Mouse (Mus musculus) heart, embryonic 14.5 days (tissue): ENCODE data around the gene Elfn1. TPM values are rescaled to one million over a fixed set of nuclear protein-coding genes. Genes with fewer than 3 reads are reported as not detected.

Source experiments
- ATAC-seq: fragments of 200-750 bp; cut with Nextera tagmentation; 2 replicates; pipeline ENCODE4 v1.8.0; 2017; ENCODE audit warnings: low read depth, moderate TSS enrichment; ENCODE audit not compliant: insufficient number of reproducible peaks, insufficient read depth, low FRiP score
- H3K27ac ChIP-seq, 2 experiments: fragments of 200-500 bp in 1 of 2; fragments of 300-500 bp in 1 of 2; sonication (generic) in 1 of 2; replicated peaks in 1 of 2; 2 replicates each; pipeline ENCODE4 v1.5.1; 2012 to 2014; ENCODE audit warnings: low read depth in 2 of 2, low read length in 2 of 2, control low read depth in 1 of 2, mild to moderate bottlenecking in 1 of 2, mixed read lengths in 1 of 2; ENCODE audit not compliant: control insufficient read depth in 1 of 2, insufficient read depth in 1 of 2
- H3K27me3 ChIP-seq: fragments of 300-500 bp; sonication (generic); 2 replicates; pipeline ENCODE4 v1.6.1; 2014; ENCODE audit warnings: mild to moderate bottlenecking, low read length, control low read depth; ENCODE audit not compliant: control insufficient read depth, insufficient read depth
- H3K36me3 ChIP-seq: fragments of 300-500 bp; sonication (generic); 2 replicates; pipeline ENCODE4 v1.6.1; 2014; ENCODE audit warnings: mild to moderate bottlenecking, control low read depth, low read length, mixed read lengths; ENCODE audit not compliant: control insufficient read depth, insufficient read depth
- H3K4me1 ChIP-seq, 2 experiments: fragments of 200-500 bp in 1 of 2; fragments of 300-500 bp in 1 of 2; sonication (generic) in 1 of 2; 2 replicates each; pipeline ENCODE4 v1.6.1; 2012 to 2014; ENCODE audit warnings: low read length in 2 of 2, control low read depth in 1 of 2, mixed read lengths in 1 of 2; ENCODE audit not compliant: control insufficient read depth in 2 of 2, insufficient read depth in 2 of 2
- H3K4me2 ChIP-seq: fragments of 300-500 bp; sonication (generic); 2 replicates; pipeline ENCODE4 v1.6.1; 2014; ENCODE audit warnings: mild to moderate bottlenecking, low read length
- H3K4me3 ChIP-seq, 2 experiments: fragments of 200-500 bp in 1 of 2; fragments of 300-500 bp in 1 of 2; sonication (generic) in 1 of 2; 2 replicates each; pipeline ENCODE4 v1.5.1; 2012 to 2014; ENCODE audit warnings: low read length in 2 of 2, mild to moderate bottlenecking in 2 of 2, control low read depth in 1 of 2, low read depth in 1 of 2, moderate library complexity in 1 of 2; ENCODE audit not compliant: control insufficient read depth in 1 of 2, insufficient read depth in 1 of 2
- H3K9ac ChIP-seq: fragments of 300-500 bp; sonication (generic); 2 replicates; pipeline ENCODE4 v1.6.1; 2014; ENCODE audit warnings: mild to moderate bottlenecking, low read length
- H3K9me3 ChIP-seq: fragments of 300-500 bp; sonication (generic); 2 replicates; pipeline ENCODE4 v1.6.1; 2016; ENCODE audit warnings: low read length, control low read depth; ENCODE audit not compliant: control insufficient read depth
- WGBS: fragments of 180-500 bp; shearing (Covaris S2); extraction: QIAGEN DNeasy Blood & Tissue Kit; methylation state at CpG from one replicate; pipeline ENCODE4 v1.1.7; 2014; 5-methylcytosine and 5-hydroxymethylcytosine counted together
- polyA plus RNA-seq: library from polyadenylated mRNA; unstranded; fragments of >200 nt; fragmentation: Nextera tagmentation; extraction: Ambion mirVana; gene quantifications from 2 replicates; pipeline ENCODE4 v1.2.1, GENCODE M21; 2014

The Elfn1 gene
- polyA plus RNA-seq, 1 experiment from 2014 or later = not detected

DNA sequence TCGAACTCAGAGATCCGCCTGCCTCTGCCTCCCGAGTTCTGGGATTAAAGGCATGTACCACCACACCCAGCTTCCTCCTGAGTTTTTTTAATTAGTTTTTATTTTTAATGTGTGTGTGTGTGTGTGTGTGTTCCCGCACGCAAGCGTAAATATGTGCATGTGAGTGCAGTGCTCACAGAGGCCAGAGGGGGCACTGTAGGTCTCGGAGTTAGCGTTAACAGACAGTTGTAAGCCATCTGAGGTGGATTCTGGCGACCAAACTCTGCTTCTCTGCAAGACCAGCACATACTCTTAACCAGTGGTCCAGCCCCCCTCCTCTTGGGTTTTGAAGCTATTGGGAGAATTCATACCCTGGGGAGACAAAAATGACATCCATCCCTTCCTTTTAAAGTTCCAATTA is 26.6 kb upstream of the Elfn1 start:
- Histone ChIP-seq H3K36me3 (no peaks in the 10 kb centered on the region), H3K27ac (no peak overlapping the region), H3K9ac (no peak overlapping the region), H3K27me3 (no peaks in the 10 kb centered on the region), H3K4me3 (no peak overlapping the region), H3K9me3 (0 out of 2 replicates have a peak, but pooled peaks cover 7% of the 10 kb centered on the region), H3K4me2 (no peak overlapping the region), H3K4me1 (no peaks in the 10 kb centered on the region)
- WGBS = 86% methylated on average over 9 of the region's 9 CpGs
- ATAC-seq = no peak

GRCm38 (mm10) chr5:139888624-139889023 is 19.1 kb upstream of the Elfn1 start:
- no peak overlapping the region for H3K27ac ChIP-seq
- no peak for ATAC-seq
- H3K9ac ChIP-seq = no peak overlapping the region
- no peaks in the 10 kb centered on the region for H3K36me3 ChIP-seq
- H3K4me2 ChIP-seq = no peak overlapping the region
- 0 out of 2 replicates have a peak, but pooled peaks cover 3% of the 10 kb centered on the region for H3K9me3 ChIP-seq
- H3K4me3 ChIP-seq = no peak overlapping the region
- H3K4me1 ChIP-seq = no peaks in the 10 kb centered on the region
- WGBS = 18% methylated on average over 3 of the region's 3 CpGs
- H3K27me3 ChIP-seq = peaks cover 24% of the 10 kb centered on the region; the same call in 1 of the 2 replicates

DNA sequence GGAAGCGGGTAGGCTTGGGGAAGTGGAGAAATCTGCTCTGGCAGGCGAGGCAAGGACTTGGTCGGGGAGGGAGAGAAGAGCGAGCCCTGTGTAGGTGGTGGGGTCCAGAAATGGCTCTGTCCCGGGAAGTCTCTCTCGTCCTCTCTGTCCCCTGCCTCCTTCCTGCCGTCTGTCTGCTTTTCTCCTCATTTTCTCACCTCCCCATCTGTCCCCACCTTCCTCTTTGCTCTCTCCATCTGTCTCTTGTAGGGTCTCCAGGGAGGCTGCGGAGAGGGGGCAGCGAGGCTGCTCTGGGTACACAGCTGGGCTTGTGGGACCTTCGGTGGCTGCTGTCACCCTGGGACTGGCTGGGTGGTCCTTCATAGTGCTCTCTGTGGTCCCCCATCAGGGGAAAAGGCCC is 18.4 kb upstream of the Elfn1 start:
- no peaks in the 10 kb centered on the region for H3K4me1 ChIP-seq
- peaks cover 27% of the 10 kb centered on the region; the same call in 1 of the 2 replicates for H3K27me3 ChIP-seq
- WGBS = 40% methylated on average over 10 of the region's 10 CpGs
- H3K4me3 ChIP-seq = no peak overlapping the region
- H3K9ac ChIP-seq = no peak overlapping the region
- ATAC-seq = no peak
- H3K36me3 ChIP-seq = no peaks in the 10 kb centered on the region
- H3K4me2 ChIP-seq = no peak overlapping the region
- no peaks in the 10 kb centered on the region for H3K9me3 ChIP-seq
- no peak overlapping the region for H3K27ac ChIP-seq

DNA sequence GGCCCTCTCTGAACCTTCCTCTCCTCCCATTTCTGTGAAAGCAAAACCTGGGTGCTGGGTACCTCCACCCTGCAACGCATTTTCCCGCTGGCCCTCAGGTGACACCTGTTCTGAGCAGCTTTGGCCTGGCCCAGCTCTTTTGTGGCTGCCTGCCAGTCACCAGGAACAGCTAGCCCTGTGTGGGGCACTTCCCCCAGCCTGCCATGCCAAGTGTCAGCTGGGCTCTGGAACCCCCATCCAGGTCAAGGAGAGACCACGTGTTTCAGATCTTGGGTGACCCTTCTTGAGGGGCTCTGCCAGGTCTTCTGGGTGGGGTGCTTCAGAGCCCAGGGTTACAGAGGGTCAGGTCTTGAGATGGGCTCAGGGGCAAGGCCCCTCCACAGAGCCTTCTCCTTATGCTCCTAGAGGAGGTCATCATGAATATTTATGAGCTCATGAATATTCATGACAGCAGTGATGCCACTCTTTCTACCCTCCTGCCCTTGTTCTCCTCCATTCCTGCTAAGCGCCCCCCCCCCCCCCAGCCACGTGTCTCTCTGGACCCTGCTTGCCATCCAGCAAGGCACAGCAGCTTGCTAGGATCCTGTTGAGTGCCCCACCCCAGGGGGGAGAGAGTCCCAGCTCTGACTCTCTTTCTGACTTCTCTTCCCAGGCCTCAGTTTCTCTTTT is 15.3 kb upstream of the Elfn1 start:
- H3K9me3 ChIP-seq = no peaks in the 10 kb centered on the region
- no peaks in the 10 kb centered on the region for H3K4me1 ChIP-seq
- no peak overlapping the region for H3K4me3 ChIP-seq
- H3K36me3 ChIP-seq = no peaks in the 10 kb centered on the region
- 43% methylated on average over 4 of the region's 5 CpGs for WGBS
- H3K9ac ChIP-seq = no peak overlapping the region
- peaks cover 41% of the 10 kb centered on the region for H3K27me3 ChIP-seq
- H3K27ac ChIP-seq = no peak overlapping the region
- no peak overlapping the region for H3K4me2 ChIP-seq
- no peak for ATAC-seq

DNA sequence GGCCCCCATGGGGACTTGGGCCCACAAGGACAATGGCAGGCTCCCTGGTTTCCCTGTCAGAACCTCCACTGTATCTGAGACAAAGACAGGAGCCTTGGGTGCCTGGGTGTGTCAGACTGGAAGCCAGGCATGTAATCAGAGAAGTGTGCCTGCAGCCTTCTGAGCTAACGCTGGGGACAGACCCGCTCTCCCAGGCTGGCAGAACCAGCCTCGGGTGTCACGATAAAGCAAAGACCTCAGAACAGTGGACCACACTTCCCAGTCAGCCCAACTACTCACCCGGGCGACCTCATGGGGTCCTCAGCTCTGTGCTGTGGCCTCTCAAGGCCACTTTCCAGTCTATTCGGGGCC is 14.8 kb upstream of the Elfn1 start:
- Histone ChIP-seq H3K9me3 (no peaks in the 10 kb centered on the region), H3K9ac (no peak overlapping the region), H3K36me3 (no peaks in the 10 kb centered on the region), H3K27me3 (peaks cover 41% of the 10 kb centered on the region), H3K27ac (no peak overlapping the region), H3K4me2 (no peak overlapping the region), H3K4me3 (no peak overlapping the region), H3K4me1 (no peaks in the 10 kb centered on the region)
- ATAC-seq = no peak
- 32% methylated on average over 7 of the region's 7 CpGs for WGBS

- Histone ChIP-seq H3K27ac (no peak overlapping the region), H3K4me2 (no peak overlapping the region), H3K9ac (no peak overlapping the region), H3K4me3 (no peak overlapping the region), H3K27me3 (peaks cover 31% of the 10 kb centered on the region), H3K4me1 (no peaks in the 10 kb centered on the region), H3K36me3 (no peaks in the 10 kb centered on the region), H3K9me3 (no peaks in the 10 kb centered on the region)
- 68% methylated on average over 12 of the region's 12 CpGs for WGBS
- no peak for ATAC-seq
These were observed 13.7 kb upstream of the Elfn1 start for GRCm38 (mm10) chr5:139894025-139894508.

DNA sequence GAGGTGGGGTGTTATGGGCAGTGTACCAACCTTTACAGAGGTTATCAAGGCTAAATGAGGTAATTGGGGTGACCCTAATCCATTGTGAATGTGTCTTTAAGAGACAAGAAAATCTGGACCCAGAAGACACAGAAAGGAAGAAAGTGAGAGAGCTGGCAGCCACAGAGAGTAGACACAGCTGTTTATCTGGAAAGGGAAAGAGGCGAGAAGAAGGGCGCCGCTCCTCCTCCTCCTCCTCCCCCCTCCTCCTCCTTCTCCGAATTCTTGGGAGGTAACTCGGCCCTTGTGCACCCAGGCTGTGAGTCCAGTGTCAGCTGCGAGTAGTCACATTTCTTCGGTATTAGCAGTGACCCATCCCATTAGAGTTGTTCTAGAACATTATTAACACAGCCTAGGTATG is 8.7 kb upstream of the Elfn1 start:
- no peak for ATAC-seq
- H3K27ac ChIP-seq = no peak overlapping the region
- 40% methylated on average over 7 of the region's 7 CpGs for WGBS
- H3K27me3 ChIP-seq = peaks cover 33% of the 10 kb centered on the region
- no peaks in the 10 kb centered on the region for H3K36me3 ChIP-seq
- no peak overlapping the region for H3K9ac ChIP-seq
- H3K4me2 ChIP-seq = no peak overlapping the region
- no peak overlapping the region for H3K4me3 ChIP-seq
- H3K4me1 ChIP-seq = no peaks in the 10 kb centered on the region
- H3K9me3 ChIP-seq = no peaks in the 10 kb centered on the region

DNA sequence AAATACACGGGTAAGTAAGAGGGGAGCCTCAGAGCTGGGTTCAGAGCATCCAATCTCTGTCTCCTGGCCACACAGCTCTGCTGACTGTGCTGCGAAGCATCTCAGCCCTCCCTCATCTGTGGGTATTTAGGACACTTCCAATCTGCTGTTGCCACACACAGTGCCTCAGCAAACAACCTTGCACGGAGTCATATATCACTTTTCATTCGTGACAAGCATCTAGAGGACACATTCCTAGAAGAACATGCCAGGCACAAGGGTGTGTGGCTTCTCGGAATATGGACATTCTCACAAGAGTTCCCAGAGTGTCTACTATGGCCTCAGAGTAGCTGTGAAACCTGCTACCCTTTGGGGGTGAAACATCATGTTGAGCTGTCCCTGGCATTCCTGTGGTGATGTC is 2.6 kb upstream of the Elfn1 start:
- Histone ChIP-seq H3K4me2 (no peak overlapping the region), H3K9ac (no peak overlapping the region), H3K9me3 (no peaks in the 10 kb centered on the region), H3K36me3 (no peaks in the 10 kb centered on the region), H3K4me3 (no peak overlapping the region), H3K27ac (no peak overlapping the region), H3K4me1 (peaks cover 2 to 18% of the 10 kb centered on the region in 2 experiments; a peak in 3 of 4 replicates), H3K27me3 (peaks cover 78% of the 10 kb centered on the region)
- WGBS = 75% methylated on average over 5 of the region's 5 CpGs
- no peak for ATAC-seq
